Mouse (Mus musculus): ENCODE data around the gene Spryd7. TPM values are rescaled to one million over a fixed set of nuclear protein-coding genes. Genes with fewer than 3 reads are reported as not detected.

Gene Spryd7
- total RNA-seq, 2 experiments from 2014 or later, result 17.2 to 20.4 TPM

- DNase-seq (ENCODE audit: low spot score in 2 of 2), result no peak
Observed at GRCm38 (mm10) chr14:61536631-61537264, 19.9 kb downstream of the Spryd7 start.

- DNase-seq (ENCODE audit: low spot score in 2 of 2), result no peak
Observed at GRCm38 (mm10) chr14:61535811-61536210, 20.9 kb downstream of the Spryd7 start.

GRCm38 (mm10) chr14:61530966-61531365, 25.7 kb downstream of the Spryd7 start:
- no peak for DNase-seq (ENCODE audit: low spot score in 2 of 2)

GRCm38 (mm10) chr14:61530396-61530795, 26.3 kb downstream of the Spryd7 start:
- DNase-seq (ENCODE audit: low spot score in 2 of 2), result no peak

GRCm38 (mm10) chr14:61529533-61529932, 27.2 kb downstream of the Spryd7 start:
- DNase-seq (ENCODE audit: low spot score in 2 of 2), result no peak

- DNase-seq (ENCODE audit: low spot score in 2 of 2), result no peak
Observed at GRCm38 (mm10) chr14:61526006-61526405, 30.7 kb downstream of the Spryd7 start.

- DNase-seq (ENCODE audit: low spot score in 2 of 2), result no peak
Observed at GRCm38 (mm10) chr14:61523821-61524220, 32.9 kb downstream of the Spryd7 start.

GRCm38 (mm10) chr14:61518659-61519480, 37.8 kb downstream of the Spryd7 start:
- no peak for DNase-seq (ENCODE audit: low spot score in 2 of 2)

- no peak for DNase-seq (ENCODE audit: low spot score in 2 of 2)
Observed at GRCm38 (mm10) chr14:61516471-61517426, 39.9 kb downstream of the Spryd7 start.

- no peak for DNase-seq (ENCODE audit: low spot score in 2 of 2)
Observed at GRCm38 (mm10) chr14:61511494-61511893, 45.2 kb downstream of the Spryd7 start.

GRCm38 (mm10) chr14:61497716-61498490, 58.8 kb downstream of the Spryd7 start:
- peak; percentile 50 to 67 for DNase-seq (ENCODE audit: low spot score in 2 of 2)

GRCm38 (mm10) chr14:61493511-61494135, 63.1 kb downstream of the Spryd7 start:
- DNase-seq (ENCODE audit: low spot score in 2 of 2), result no peak

Other genes with a start within 250 kb of the Spryd7 start
- 1 to 10 TPM; 1.1 to 1.5 TPM for gene Arl11, start 247.1 kb downstream of the Spryd7 start, total RNA-seq (2021)
- 1 to 10 TPM; 7.2 to 7.3 TPM for gene Ebpl, start 196.4 kb downstream of the Spryd7 start, total RNA-seq (2021)
- gene Kpna3, start 117.0 kb downstream of the Spryd7 start, total RNA-seq (2021), result 10 to 100 TPM; 34.3 to 34.6 TPM
- 10 to 100 TPM; 14.3 to 14.7 TPM for gene Trim13, start 41.4 kb upstream of the Spryd7 start, total RNA-seq (2021)
- under 1 TPM; 0.51 to 0.87 TPM for gene Kcnrg, start 50.6 kb upstream of the Spryd7 start, total RNA-seq (2021)

All from adrenal gland, postnatal 4 days (tissue).